Mouse (Mus musculus): ENCODE data around the gene Amigo3.

DNA sequence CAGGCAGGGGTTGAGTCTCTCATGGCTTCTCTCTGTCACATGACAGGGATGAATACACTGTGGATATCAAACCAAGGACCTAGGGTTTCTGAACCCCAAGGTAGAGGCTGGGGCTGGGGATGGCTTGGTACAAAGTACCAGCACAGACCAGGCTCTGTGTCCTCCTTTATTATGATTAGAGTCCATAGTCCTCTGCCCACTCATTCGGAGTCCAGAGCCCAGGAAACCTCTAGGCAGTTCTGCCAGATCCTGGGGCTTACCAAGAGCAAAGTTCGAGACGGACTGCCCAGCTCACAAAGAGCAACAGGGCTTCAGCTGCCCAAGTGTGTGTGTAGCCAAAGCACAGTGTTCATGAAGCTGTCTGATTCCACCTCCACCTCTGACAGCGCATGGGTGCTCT is 32.3 kb downstream of the Amigo3 start:
- no peak for TF ChIP-seq POLR2A (IDR thresholded peaks at IDR 0.05; ENCODE audit: low read depth, low read length)
- TF ChIP-seq CTCF (IDR thresholded peaks at IDR 0.05; ENCODE audit: borderline replicate concordance, insufficient read depth, low read length) = no peak

Measured in embryonic fibroblast, embryonic 13.5 days (primary cell).